Mouse (Mus musculus): ENCODE measurements around the gene Slc26a10. TPM values are rescaled to one million over a fixed set of nuclear protein-coding genes. Genes with fewer than 3 reads are reported as not detected.

The Slc26a10 gene
- polyA plus RNA-seq, 1 experiment = 1.0 TPM

- H3K4me1 ChIP-seq (ENCODE audit: control insufficient read depth, insufficient read depth, insufficient read length, low read length) = no peaks in the 10 kb centered on the region
- no peak overlapping the region for H3K27ac ChIP-seq (replicated peaks; ENCODE audit: low read depth, low read length)
- no peak overlapping the region for H3K4me3 ChIP-seq (ENCODE audit: insufficient read depth, low read depth, low read length)
These were observed 11.0 kb upstream of the Slc26a10 start for GRCm38 (mm10) chr10:127191191-127192056.

GRCm38 (mm10) chr10:127190398-127191190 is 10.1 kb upstream of the Slc26a10 start:
- Histone ChIP-seq H3K4me3 (ENCODE audit: insufficient read depth, low read depth, low read length) (no peak overlapping the region), H3K27ac (replicated peaks; ENCODE audit: low read depth, low read length) (no peak overlapping the region), H3K4me1 (ENCODE audit: control insufficient read depth, insufficient read depth, insufficient read length, low read length) (no peaks in the 10 kb centered on the region)

GRCm38 (mm10) chr10:127189651-127190381 is 9.4 kb upstream of the Slc26a10 start, which contains the start of gene Arhgef25:
Gene Arhgef25 (minus strand): TSS chr10:127190083.
- Histone ChIP-seq H3K4me3 (ENCODE audit: insufficient read depth, low read depth, low read length) (peak within 1 kb of the TSS; percentile 56), H3K4me1 (ENCODE audit: control insufficient read depth, insufficient read depth, insufficient read length, low read length) (no peaks in the 10 kb centered on the region), H3K27ac (replicated peaks; ENCODE audit: low read depth, low read length) (peak within 1 kb of the TSS; percentile 53)

GRCm38 (mm10) chr10:127189116-127189650 is 8.7 kb upstream of the Slc26a10 start:
- H3K4me1 ChIP-seq (ENCODE audit: control insufficient read depth, insufficient read depth, insufficient read length, low read length) = no peaks in the 10 kb centered on the region
- H3K4me3 ChIP-seq (ENCODE audit: insufficient read depth, low read depth, low read length) = peak overlapping the region; percentile 56
- H3K27ac ChIP-seq (replicated peaks; ENCODE audit: low read depth, low read length) = peak overlapping the region; percentile 53

- no peaks in the 10 kb centered on the region; the same call in 1 of the 2 replicates for H3K4me1 ChIP-seq (ENCODE audit: control insufficient read depth, insufficient read depth, insufficient read length, low read length)
- H3K4me3 ChIP-seq (ENCODE audit: insufficient read depth, low read depth, low read length) = peak overlapping the region; percentile 74
- no peak overlapping the region for H3K27ac ChIP-seq (replicated peaks; ENCODE audit: low read depth, low read length)
These were observed 8.1 kb upstream of the Slc26a10 start for GRCm38 (mm10) chr10:127188465-127189115.

- Histone ChIP-seq H3K27ac (replicated peaks; ENCODE audit: low read depth, low read length) (no peak overlapping the region), H3K4me3 (ENCODE audit: insufficient read depth, low read depth, low read length) (peak overlapping the region; percentile 74), H3K4me1 (ENCODE audit: control insufficient read depth, insufficient read depth, insufficient read length, low read length) (no peaks in the 10 kb centered on the region; the same call in 1 of the 2 replicates)
These were observed 7.6 kb upstream of the Slc26a10 start for GRCm38 (mm10) chr10:127188079-127188453.

- Histone ChIP-seq H3K27ac (replicated peaks; ENCODE audit: low read depth, low read length) (no peak overlapping the region), H3K4me1 (ENCODE audit: control insufficient read depth, insufficient read depth, insufficient read length, low read length) (no peaks in the 10 kb centered on the region; the same call in 1 of the 2 replicates), H3K4me3 (ENCODE audit: insufficient read depth, low read depth, low read length) (peak overlapping the region; percentile 30; the same call in 1 of the 2 replicates)
These were observed 7.1 kb upstream of the Slc26a10 start for GRCm38 (mm10) chr10:127187371-127188078.

- H3K27ac ChIP-seq (replicated peaks; ENCODE audit: low read depth, low read length) = no peak overlapping the region
- no peak overlapping the region for H3K4me3 ChIP-seq (ENCODE audit: insufficient read depth, low read depth, low read length)
- no peaks in the 10 kb centered on the region; the same call in 1 of the 2 replicates for H3K4me1 ChIP-seq (ENCODE audit: control insufficient read depth, insufficient read depth, insufficient read length, low read length)
These were observed 6.0 kb upstream of the Slc26a10 start for GRCm38 (mm10) chr10:127186451-127186850.

GRCm38 (mm10) chr10:127185506-127185905 is 5.1 kb upstream of the Slc26a10 start:
- H3K4me1 ChIP-seq (ENCODE audit: control insufficient read depth, insufficient read depth, insufficient read length, low read length) = no peaks in the 10 kb centered on the region; the same call in 1 of the 2 replicates
- H3K4me3 ChIP-seq (ENCODE audit: insufficient read depth, low read depth, low read length) = no peak overlapping the region
- no peak overlapping the region for H3K27ac ChIP-seq (replicated peaks; ENCODE audit: low read depth, low read length)

GRCm38 (mm10) chr10:127185101-127185500 is 4.7 kb upstream of the Slc26a10 start:
- Histone ChIP-seq H3K4me1 (ENCODE audit: control insufficient read depth, insufficient read depth, insufficient read length, low read length) (no peaks in the 10 kb centered on the region; the same call in 1 of the 2 replicates), H3K27ac (replicated peaks; ENCODE audit: low read depth, low read length) (no peak overlapping the region), H3K4me3 (ENCODE audit: insufficient read depth, low read depth, low read length) (no peak overlapping the region)

- H3K27ac ChIP-seq (replicated peaks; ENCODE audit: low read depth, low read length) = peak overlapping the region; percentile 93; the same call in 1 of the 2 replicates
- H3K4me1 ChIP-seq (ENCODE audit: control insufficient read depth, insufficient read depth, insufficient read length, low read length) = peaks cover 3% of the 10 kb centered on the region; the same call in 1 of the 2 replicates
- peak overlapping the region; percentile 66 for H3K4me3 ChIP-seq (ENCODE audit: insufficient read depth, low read depth, low read length)
These were observed 3.3 kb upstream of the Slc26a10 start for GRCm38 (mm10) chr10:127183759-127184158.

GRCm38 (mm10) chr10:127182624-127183023 is 2.2 kb upstream of the Slc26a10 start:
- Histone ChIP-seq H3K4me3 (ENCODE audit: insufficient read depth, low read depth, low read length) (peak overlapping the region; percentile 66), H3K27ac (replicated peaks; ENCODE audit: low read depth, low read length) (peak overlapping the region; percentile 93), H3K4me1 (ENCODE audit: control insufficient read depth, insufficient read depth, insufficient read length, low read length) (peaks cover 5% of the 10 kb centered on the region; the same call in 1 of the 2 replicates)

GRCm38 (mm10) chr10:127181566-127181965 is 1.1 kb upstream of the Slc26a10 start:
- Histone ChIP-seq H3K27ac (replicated peaks; ENCODE audit: low read depth, low read length) (peak overlapping the region; percentile 93), H3K4me3 (ENCODE audit: insufficient read depth, low read depth, low read length) (peak overlapping the region; percentile 66), H3K4me1 (ENCODE audit: control insufficient read depth, insufficient read depth, insufficient read length, low read length) (peaks cover 5% of the 10 kb centered on the region; the same call in 1 of the 2 replicates)
